Mouse (Mus musculus) left cerebral cortex, adult 8-10 months (tissue): ENCODE measurements around the gene Klk1b4. TPM values are rescaled to one million over a fixed set of nuclear protein-coding genes. Genes with fewer than 3 reads are reported as not detected.

ENCODE experiments used
- DNase-seq, 2 experiments: peaks; one replicate each; pipeline ENCODE4 v3.0.0; 2022; ENCODE audit warnings: low spot score in 2 of 2
- total RNA-seq, 4 experiments: library from RNA; stranded (reverse); gene quantifications; 2 replicates each; pipeline ENCODE4 v1.2.4; 2022

Klk1b4 gene
- total RNA-seq, 4 experiments from 2014 or later: not detected

- DNase-seq: no peak
Measured at GRCm38 (mm10) chr7:44253023-44253616, 45.9 kb downstream of the Klk1b4 start.

GRCm38 (mm10) chr7:44254930-44255329 is 47.7 kb downstream of the Klk1b4 start:
- no peak for DNase-seq

- no peak for DNase-seq
Measured at GRCm38 (mm10) chr7:44257278-44257677, 50.0 kb downstream of the Klk1b4 start, which contains the start of gene Acp4. Gene Acp4 (minus strand): TSS chr7:44257378.

GRCm38 (mm10) chr7:44260410-44260809 is 53.2 kb downstream of the Klk1b4 start:
- no peak for DNase-seq

- no peak for DNase-seq
Measured at GRCm38 (mm10) chr7:44261147-44261546, 53.9 kb downstream of the Klk1b4 start, which contains the start of gene Gm15517. Gene Gm15517 (plus strand): TSS chr7:44261447.

Other genes with a start within 250 kb of the Klk1b4 start
- not detected for gene Klk1b1, start 240.7 kb upstream of the Klk1b4 start, total RNA-seq
- gene Klk1b9, start 231.4 kb upstream of the Klk1b4 start, total RNA-seq: not detected
- not detected for gene Klk1b11, start 211.6 kb upstream of the Klk1b4 start, total RNA-seq
- gene Klk1b26, start 195.3 kb upstream of the Klk1b4 start, total RNA-seq: not detected
- not detected for gene Klk1b27, start 155.1 kb upstream of the Klk1b4 start, total RNA-seq
- not detected for gene Klk1b21, start 105.1 kb upstream of the Klk1b4 start, total RNA-seq
- gene Klk1b22, start 94.8 kb upstream of the Klk1b4 start, total RNA-seq: not detected
- gene Klk1b16, start 70.7 kb upstream of the Klk1b4 start, total RNA-seq: not detected
- gene Klk1b24, start 19.2 kb upstream of the Klk1b4 start, total RNA-seq: not detected
- not detected for gene Klk1b3, start 9.2 kb upstream of the Klk1b4 start, total RNA-seq
- gene Klk1b5, start 8.5 kb downstream of the Klk1b4 start, total RNA-seq: not detected
- gene Klk1, start 17.9 kb downstream of the Klk1b4 start, total RNA-seq: not detected
- gene Gm36864, start 28.7 kb downstream of the Klk1b4 start, total RNA-seq: not detected
- gene 1700028J19Rik, start 39.3 kb downstream of the Klk1b4 start, total RNA-seq: 1 to 10 TPM in 3 of 4 experiments, under 1 TPM in 1; 0.87 to 1.8 (median 1.4) TPM
- 10 to 100 TPM; 81.6 to 96.2 (median 87.1) TPM for gene 2410002F23Rik, start 39.3 kb downstream of the Klk1b4 start, total RNA-seq
- under 1 TPM in 1 of 4 experiments, not detected in 3; 0.21 TPM for gene Acp4, start 49.9 kb downstream of the Klk1b4 start, total RNA-seq
- gene Gm15517, start 54.0 kb downstream of the Klk1b4 start, total RNA-seq: not detected
- 1 to 10 TPM; 2.6 to 3.7 (median 3.1) TPM for gene Clec11a, start 99.5 kb downstream of the Klk1b4 start, total RNA-seq
- gene Shank1, start 102.8 kb downstream of the Klk1b4 start, total RNA-seq: 100 to 1,000 TPM; 509 to 568 (median 540) TPM
- 10 to 100 TPM; 64.0 to 74.2 (median 69.8) TPM for gene Syt3, start 176.7 kb downstream of the Klk1b4 start, total RNA-seq
- 1 to 10 TPM; 1.5 to 2.8 (median 2.2) TPM for gene 1700008O03Rik, start 178.4 kb downstream of the Klk1b4 start, total RNA-seq
- 100 to 1,000 TPM; 272 to 301 (median 284) TPM for gene Lrrc4b, start 221.6 kb downstream of the Klk1b4 start, total RNA-seq